Mouse (Mus musculus) forebrain, embryonic 11.5 days (tissue): ENCODE data around the gene Cdk15. TPM values are rescaled to one million over a fixed set of nuclear protein-coding genes. Genes with fewer than 3 reads are reported as not detected.

ENCODE experiments used
- ATAC-seq: fragments of 200-750 bp; cut with Nextera tagmentation; replicated peaks from 2 replicates; pipeline ENCODE4 v1.8.0; 2017; ENCODE audit warnings: moderate TSS enrichment; ENCODE audit not compliant: low FRiP score
- DNase-seq: peaks from one replicate; pipeline ENCODE4 v3.0.0-alpha.2; 2017; ENCODE audit warnings: low spot score
- H3K27ac ChIP-seq: fragments of 300-500 bp; sonication (generic); 2 replicates; pipeline ENCODE4 v1.5.1; 2014; ENCODE audit warnings: low read depth, low read length
- H3K27me3 ChIP-seq: fragments of 300-500 bp; sonication (generic); 2 replicates; pipeline ENCODE4 v1.6.1; 2014; ENCODE audit warnings: mild to moderate bottlenecking, low read length, mixed read lengths; ENCODE audit not compliant: control insufficient read depth, insufficient read depth
- H3K36me3 ChIP-seq: fragments of 300-500 bp; sonication (generic); 2 replicates; pipeline ENCODE4 v1.6.1; 2014; ENCODE audit warnings: mild to moderate bottlenecking, low read length, moderate library complexity, mixed read lengths; ENCODE audit not compliant: control insufficient read depth, insufficient read depth
- H3K4me1 ChIP-seq: fragments of 300-500 bp; sonication (generic); replicated peaks from 2 replicates; pipeline ENCODE4 v1.6.1; 2014; ENCODE audit warnings: low read length, mixed read lengths; ENCODE audit not compliant: control insufficient read depth, insufficient read depth
- H3K4me2 ChIP-seq: fragments of 300-500 bp; sonication (generic); 2 replicates; pipeline ENCODE4 v1.6.1; 2014; ENCODE audit warnings: low read depth, mild to moderate bottlenecking, low read length, moderate library complexity, mixed read lengths; ENCODE audit not compliant: severe bottlenecking
- H3K4me3 ChIP-seq: fragments of 300-500 bp; sonication (generic); 2 replicates; pipeline ENCODE4 v1.5.1; 2014; ENCODE audit warnings: low read depth, low read length
- H3K9ac ChIP-seq: fragments of 300-500 bp; sonication (generic); 2 replicates; pipeline ENCODE4 v1.6.1; 2014; ENCODE audit warnings: low read length
- H3K9me3 ChIP-seq: fragments of 300-500 bp; sonication (generic); 2 replicates; pipeline ENCODE4 v1.6.1; 2016; ENCODE audit warnings: low read length, mixed read lengths; ENCODE audit not compliant: control insufficient read depth
- WGBS: fragments of 180-500 bp; shearing (Covaris S2); extraction: QIAGEN DNeasy Blood & Tissue Kit; methylation state at CpG from one replicate; pipeline ENCODE4 v1.1.7; 2014; 5-methylcytosine and 5-hydroxymethylcytosine counted together
- polyA plus RNA-seq: library from polyadenylated mRNA; unstranded; fragments of >200 nt; fragmentation: Nextera tagmentation; extraction: Ambion mirVana; gene quantifications from 2 replicates; pipeline ENCODE4 v1.2.1, GENCODE M21; 2014

The Cdk15 gene
- polyA plus RNA-seq, 1 experiment from 2014 or later = 0.60 TPM

- Histone ChIP-seq H3K4me1 (peaks cover 14% of the 10 kb centered on the region), H3K27ac (peak overlapping the region; percentile 26), H3K4me3 (no peak overlapping the region), H3K9ac (0 out of 2 replicates have a peak overlapping the region, but pooled peaks have one; percentile 23), H3K4me2 (peak overlapping the region; percentile 21; the same call in 1 of the 2 replicates), H3K9me3 (no peaks in the 10 kb centered on the region), H3K27me3 (no peaks in the 10 kb centered on the region), H3K36me3 (no peaks in the 10 kb centered on the region)
- WGBS = 2% methylated on average over 16 of the region's 16 CpGs
- peak; percentile 81 for ATAC-seq
- peak; percentile 70 for DNase-seq
Measured at GRCm38 (mm10) chr1:59340814-59341588, 84.3 kb downstream of the Cdk15 start.

- DNase-seq = no peak
- H3K27ac ChIP-seq = peak overlapping the region; percentile 26
- no peak overlapping the region for H3K4me3 ChIP-seq
- H3K4me1 ChIP-seq = peaks cover 14% of the 10 kb centered on the region
- H3K9ac ChIP-seq = no peak overlapping the region
- 14% methylated on average over 3 of the region's 3 CpGs for WGBS
- H3K36me3 ChIP-seq = no peaks in the 10 kb centered on the region
- ATAC-seq = peak; percentile 62; the same call in 1 of the 2 replicates
- H3K27me3 ChIP-seq = no peaks in the 10 kb centered on the region
- no peaks in the 10 kb centered on the region for H3K9me3 ChIP-seq
- 0 out of 2 replicates have a peak overlapping the region, but pooled peaks have one; percentile 21 for H3K4me2 ChIP-seq
Measured at GRCm38 (mm10) chr1:59341697-59342096, 85.0 kb downstream of the Cdk15 start.

- ATAC-seq (no peak; the same call in 1 of the 2 replicates), DNase-seq (no peak)
- no peaks in the 10 kb centered on the region for H3K36me3 ChIP-seq
Measured at GRCm38 (mm10) chr1:59342146-59342545, 85.4 kb downstream of the Cdk15 start.

GRCm38 (mm10) chr1:59352706-59353105 is 96.0 kb downstream of the Cdk15 start:
- Histone ChIP-seq H3K4me1 (no peaks in the 10 kb centered on the region), H3K36me3 (no peaks in the 10 kb centered on the region), H3K4me2 (no peak overlapping the region), H3K27me3 (no peaks in the 10 kb centered on the region), H3K9ac (no peak overlapping the region), H3K27ac (no peak overlapping the region), H3K9me3 (no peaks in the 10 kb centered on the region), H3K4me3 (no peak overlapping the region)
- 79% methylated on average over 4 of the region's 4 CpGs for WGBS
- DNase-seq (no peak), ATAC-seq (no peak)

More at GRCm38 (mm10) chr1:59342146-59342545, 85.4 kb downstream of the Cdk15 start:
- WGBS = 43% methylated on average over 6 of the region's 6 CpGs
- Histone ChIP-seq H3K9me3 (no peaks in the 10 kb centered on the region), H3K4me2 (no peak overlapping the region), H3K4me1 (peaks cover 14% of the 10 kb centered on the region), H3K9ac (no peak overlapping the region), H3K27me3 (no peaks in the 10 kb centered on the region), H3K27ac (peak overlapping the region; percentile 26), H3K4me3 (no peak overlapping the region)

- H3K4me1 ChIP-seq = no peaks in the 10 kb centered on the region
Measured at GRCm38 (mm10) chr1:59355440-59355839, 98.7 kb downstream of the Cdk15 start.

GRCm38 (mm10) chr1:59359136-59359535 is 102.4 kb downstream of the Cdk15 start:
- Histone ChIP-seq H3K9me3 (no peaks in the 10 kb centered on the region), H3K4me2 (no peak overlapping the region), H3K27ac (no peak overlapping the region), H3K9ac (no peak overlapping the region), H3K4me1 (no peaks in the 10 kb centered on the region), H3K27me3 (no peaks in the 10 kb centered on the region), H3K36me3 (no peaks in the 10 kb centered on the region), H3K4me3 (no peak overlapping the region)
- ATAC-seq = no peak
- WGBS = 91% methylated on average over 9 of the region's 9 CpGs
- no peak for DNase-seq

More at GRCm38 (mm10) chr1:59355440-59355839, 98.7 kb downstream of the Cdk15 start:
- Histone ChIP-seq H3K9ac (no peak overlapping the region), H3K27me3 (no peaks in the 10 kb centered on the region), H3K4me2 (no peak overlapping the region), H3K4me3 (no peak overlapping the region), H3K9me3 (no peaks in the 10 kb centered on the region), H3K36me3 (no peaks in the 10 kb centered on the region), H3K27ac (no peak overlapping the region)
- WGBS = 86% methylated on average over 9 of the region's 9 CpGs
- DNase-seq (no peak), ATAC-seq (no peak)

GRCm38 (mm10) chr1:59360834-59361233 is 104.1 kb downstream of the Cdk15 start:
- Histone ChIP-seq H3K4me1 (no peaks in the 10 kb centered on the region), H3K4me2 (no peak overlapping the region), H3K4me3 (no peak overlapping the region), H3K27ac (no peak overlapping the region), H3K36me3 (no peaks in the 10 kb centered on the region), H3K27me3 (no peaks in the 10 kb centered on the region), H3K9ac (no peak overlapping the region), H3K9me3 (no peaks in the 10 kb centered on the region)
- ATAC-seq = no peak
- 76% methylated on average over 3 of the region's 3 CpGs for WGBS
- DNase-seq = no peak

- Histone ChIP-seq H3K4me3 (no peak overlapping the region), H3K36me3 (no peaks in the 10 kb centered on the region), H3K9me3 (no peaks in the 10 kb centered on the region), H3K4me2 (no peak overlapping the region), H3K27ac (no peak overlapping the region), H3K9ac (no peak overlapping the region), H3K4me1 (no peaks in the 10 kb centered on the region), H3K27me3 (no peaks in the 10 kb centered on the region)
- DNase-seq (no peak), ATAC-seq (no peak)
- 82% methylated on average over 4 of the region's 4 CpGs for WGBS
Measured at GRCm38 (mm10) chr1:59361460-59361859, 104.8 kb downstream of the Cdk15 start.

- Histone ChIP-seq H3K27ac (no peak overlapping the region), H3K9ac (no peak overlapping the region), H3K9me3 (no peaks in the 10 kb centered on the region), H3K27me3 (no peaks in the 10 kb centered on the region), H3K36me3 (no peaks in the 10 kb centered on the region), H3K4me3 (no peak overlapping the region), H3K4me1 (no peaks in the 10 kb centered on the region), H3K4me2 (no peak overlapping the region)
- no peak for ATAC-seq
- DNase-seq = no peak
- WGBS = 92% methylated on average over 4 of the region's 4 CpGs
Measured at GRCm38 (mm10) chr1:59361966-59362365, 105.3 kb downstream of the Cdk15 start.
